Mouse (Mus musculus): ENCODE data around the gene Vmn2r115. TPM values are rescaled to one million over a fixed set of nuclear protein-coding genes. Genes with fewer than 3 reads are reported as not detected.
"Not testable (repeated sequence)": the region's sequence is repeated elsewhere in the genome, so short reads cannot be mapped to it uniquely, and the experiment has no call there.

Vmn2r115 gene
- polyA plus RNA-seq (2012; ENCODE audit: insufficient read depth, insufficient read length, missing spikeins), result 0.15 TPM in 1 of 2 replicates, not detected in the other

- H3K4me3 ChIP-seq (ENCODE audit: insufficient read depth, low read length); H3K4me1 ChIP-seq (ENCODE audit: control insufficient read depth, insufficient read depth, low read length); H3K27ac ChIP-seq (ENCODE audit: insufficient read depth, low read depth, low read length): not testable (repeated sequence)
Observed at GRCm38 (mm10) chr17:23343441-23343840, at the start of gene Vmn2r115. Vmn2r115 (plus strand) TSS chr17:23343741.

- H3K4me3 ChIP-seq (ENCODE audit: insufficient read depth, low read length); H3K27ac ChIP-seq (ENCODE audit: insufficient read depth, low read depth, low read length); H3K4me1 ChIP-seq (ENCODE audit: control insufficient read depth, insufficient read depth, low read length): not testable (repeated sequence)
Observed at GRCm38 (mm10) chr17:23312437-23312836, 31.1 kb upstream of the Vmn2r115 start, which contains the start of gene Vmn2r114. Vmn2r114 (minus strand) TSS chr17:23312537.

- no peak for TF ChIP-seq CTCF (IDR thresholded peaks at IDR 0.05; ENCODE audit: low read depth, low read length)
- no peak for TF ChIP-seq POLR2A (IDR thresholded peaks at IDR 0.05; ENCODE audit: borderline replicate concordance, low read depth, low read length)
- H3K4me3 ChIP-seq (ENCODE audit: insufficient read depth, low read length), result no peak overlapping the region
Observed at GRCm38 (mm10) chr17:23330657-23331056, 12.9 kb upstream of the Vmn2r115 start.

GRCm38 (mm10) chr17:23351644-23352043, 8.1 kb downstream of the Vmn2r115 start:
- TF ChIP-seq POLR2A (IDR thresholded peaks at IDR 0.05; ENCODE audit: borderline replicate concordance, low read depth, low read length), result no peak
- TF ChIP-seq CTCF (IDR thresholded peaks at IDR 0.05; ENCODE audit: low read depth, low read length), result no peak
- no peaks in the 10 kb centered on the region for H3K4me1 ChIP-seq (ENCODE audit: control insufficient read depth, insufficient read depth, low read length)
- no peak overlapping the region for H3K27ac ChIP-seq (ENCODE audit: insufficient read depth, low read depth, low read length)
- no peak overlapping the region for H3K4me3 ChIP-seq (ENCODE audit: insufficient read depth, low read length)

More at GRCm38 (mm10) chr17:23330657-23331056, 12.9 kb upstream of the Vmn2r115 start:
- no peak overlapping the region for H3K27ac ChIP-seq (ENCODE audit: insufficient read depth, low read depth, low read length)
- no peaks in the 10 kb centered on the region for H3K4me1 ChIP-seq (ENCODE audit: control insufficient read depth, insufficient read depth, low read length)

- H3K4me3 ChIP-seq (ENCODE audit: insufficient read depth, low read length); H3K27ac ChIP-seq (ENCODE audit: insufficient read depth, low read depth, low read length); H3K4me1 ChIP-seq (ENCODE audit: control insufficient read depth, insufficient read depth, low read length): not testable (repeated sequence)
Observed at GRCm38 (mm10) chr17:23384304-23384703, 40.8 kb downstream of the Vmn2r115 start, which contains the start of gene Vmn2r116. Vmn2r116 (plus strand) TSS chr17:23384604.

Other genes with a start within 250 kb of the Vmn2r115 start
- 7.9 and 9.7 TPM in 2 replicates for gene Zfp40, start 150.5 kb upstream of the Vmn2r115 start, polyA plus RNA-seq (2012; ENCODE audit: insufficient read depth, insufficient read length, missing spikeins)
- gene Vmn2r114, start 31.2 kb upstream of the Vmn2r115 start, polyA plus RNA-seq (2012; ENCODE audit: insufficient read depth, insufficient read length, missing spikeins), result 0.13 TPM in 1 of 2 replicates, not detected in the other
- gene Vmn2r116, start 40.9 kb downstream of the Vmn2r115 start, polyA plus RNA-seq (2012; ENCODE audit: insufficient read depth, insufficient read length, missing spikeins), result not detected in 2 replicates
- gene Vmn2r117, start 136.0 kb downstream of the Vmn2r115 start, polyA plus RNA-seq (2012; ENCODE audit: insufficient read depth, insufficient read length, missing spikeins), result not detected in 2 replicates
- 2.6 and 4.1 TPM in 2 replicates for gene Zfp213, start 220.5 kb downstream of the Vmn2r115 start, polyA plus RNA-seq (2012; ENCODE audit: insufficient read depth, insufficient read length, missing spikeins)